Mouse (Mus musculus) liver, embryonic 16.5 days (tissue): ENCODE measurements at regions not wholly inside any gene's neighbourhood (a gene's known extent, or its start where the extent isn't known, plus 50 kb on each side); places are given as distances from the start of the nearest gene placed in this dataset.

Experiments
- ATAC-seq: fragments of 200-750 bp; cut with Nextera tagmentation; 2 replicates; pipeline ENCODE4 v1.8.0; 2017; ENCODE audit warnings: low read depth, mild to moderate bottlenecking, moderate number of reproducible peaks, moderate library complexity
- H3K27ac ChIP-seq: fragments of 300-500 bp; sonication (generic); 2 replicates; pipeline ENCODE4 v1.5.1; 2014; ENCODE audit warnings: mild to moderate bottlenecking, low read length
- H3K27me3 ChIP-seq: fragments of 300-500 bp; sonication (generic); 2 replicates; pipeline ENCODE4 v1.6.1; 2014; ENCODE audit warnings: low read depth, low read length, mixed read lengths; ENCODE audit not compliant: control insufficient read depth, insufficient read depth
- H3K36me3 ChIP-seq: fragments of 300-500 bp; sonication (generic); 2 replicates; pipeline ENCODE4 v1.6.1; 2014; ENCODE audit warnings: mild to moderate bottlenecking; ENCODE audit not compliant: control insufficient read depth, insufficient read depth
- H3K4me1 ChIP-seq: fragments of 300-500 bp; sonication (generic); 2 replicates; pipeline ENCODE4 v1.6.1; 2014; ENCODE audit warnings: low read depth, low read length, mixed read lengths; ENCODE audit not compliant: control insufficient read depth
- H3K4me2 ChIP-seq: fragments of 300-500 bp; sonication (generic); 2 replicates; pipeline ENCODE4 v1.6.1; 2014; ENCODE audit warnings: low read depth, low read length, mixed read lengths
- H3K4me3 ChIP-seq: fragments of 300-500 bp; sonication (generic); 2 replicates; pipeline ENCODE4 v1.5.1; 2014; ENCODE audit warnings: low read depth, mild to moderate bottlenecking, low read length
- H3K9ac ChIP-seq: fragments of 300-500 bp; sonication (generic); 2 replicates; pipeline ENCODE4 v1.6.1; 2014; ENCODE audit warnings: low read depth, low read length
- H3K9me3 ChIP-seq: fragments of 300-500 bp; sonication (generic); replicated peaks from 2 replicates; pipeline ENCODE4 v1.6.1; 2016; ENCODE audit warnings: low read length; ENCODE audit not compliant: control insufficient read depth
- WGBS: fragments of 180-500 bp; shearing (Covaris S2); extraction: QIAGEN DNeasy Blood & Tissue Kit; methylation state at CpG from one replicate; pipeline ENCODE4 v1.1.7; 2014; ENCODE audit not compliant: insufficient replicate concordance; 5-methylcytosine and 5-hydroxymethylcytosine counted together

DNA sequence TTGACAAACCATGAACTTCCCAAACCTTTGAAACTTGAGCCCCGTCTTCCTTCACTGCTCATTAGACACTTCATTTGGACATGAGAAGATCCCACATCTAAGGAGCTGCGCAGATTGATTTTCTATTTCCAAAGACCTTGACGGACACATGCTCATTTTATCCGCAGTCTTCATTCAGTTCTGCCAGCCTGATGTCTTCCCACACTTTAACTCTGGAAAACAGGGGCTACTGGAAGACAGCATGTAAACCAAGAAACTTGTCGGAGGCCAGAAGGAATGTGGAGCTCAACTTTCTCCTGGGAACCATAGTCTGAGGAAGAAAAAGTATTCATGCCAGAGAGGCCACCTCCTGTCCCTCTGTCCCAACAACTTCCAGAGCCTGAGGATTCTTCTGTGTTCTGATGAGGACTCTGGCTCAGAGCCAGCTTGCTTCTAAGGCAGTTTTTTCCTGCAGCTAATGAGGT, 161.8 kb downstream of the Gm19410 start:
- H3K4me2 ChIP-seq: no peak overlapping the region
- no peak overlapping the region for H3K4me3 ChIP-seq
- ATAC-seq: no peak
- WGBS: 70% methylated on average over 5 of the region's 5 CpGs
- no peaks in the 10 kb centered on the region for H3K4me1 ChIP-seq
- no peaks in the 10 kb centered on the region for H3K9me3 ChIP-seq
- H3K36me3 ChIP-seq: no peaks in the 10 kb centered on the region
- no peak overlapping the region for H3K9ac ChIP-seq
- no peak overlapping the region for H3K27ac ChIP-seq
- H3K27me3 ChIP-seq: no peaks in the 10 kb centered on the region

DNA sequence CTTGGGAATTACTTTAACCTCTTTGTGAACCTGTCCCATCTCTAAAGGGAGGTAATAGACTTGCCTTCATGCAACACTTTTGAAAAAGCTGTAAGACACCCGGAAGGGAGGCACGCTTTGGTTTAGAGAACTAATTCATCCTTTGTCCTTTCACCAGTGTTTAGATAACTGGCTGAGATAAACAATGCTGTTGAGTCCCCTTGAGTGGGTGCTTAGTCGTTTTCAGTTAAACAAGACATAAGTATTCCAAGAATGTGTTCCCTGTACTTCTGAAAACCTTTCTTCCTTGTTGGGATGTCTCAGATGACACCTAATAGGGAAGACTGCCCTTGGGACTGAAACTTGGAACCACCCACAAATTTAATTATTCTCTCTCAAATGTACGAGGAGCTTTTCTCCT, 164.7 kb downstream of the Gm19410 start:
- H3K4me3 ChIP-seq: no peak overlapping the region
- H3K9me3 ChIP-seq: no peaks in the 10 kb centered on the region; the same call in 1 of the 2 replicates
- no peak overlapping the region for H3K4me2 ChIP-seq
- H3K9ac ChIP-seq: no peak overlapping the region
- no peaks in the 10 kb centered on the region for H3K4me1 ChIP-seq
- H3K36me3 ChIP-seq: no peaks in the 10 kb centered on the region
- H3K27ac ChIP-seq: no peak overlapping the region
- H3K27me3 ChIP-seq: no peaks in the 10 kb centered on the region
- no peak for ATAC-seq
- WGBS: 33% methylated on average over 4 of the region's 4 CpGs

DNA sequence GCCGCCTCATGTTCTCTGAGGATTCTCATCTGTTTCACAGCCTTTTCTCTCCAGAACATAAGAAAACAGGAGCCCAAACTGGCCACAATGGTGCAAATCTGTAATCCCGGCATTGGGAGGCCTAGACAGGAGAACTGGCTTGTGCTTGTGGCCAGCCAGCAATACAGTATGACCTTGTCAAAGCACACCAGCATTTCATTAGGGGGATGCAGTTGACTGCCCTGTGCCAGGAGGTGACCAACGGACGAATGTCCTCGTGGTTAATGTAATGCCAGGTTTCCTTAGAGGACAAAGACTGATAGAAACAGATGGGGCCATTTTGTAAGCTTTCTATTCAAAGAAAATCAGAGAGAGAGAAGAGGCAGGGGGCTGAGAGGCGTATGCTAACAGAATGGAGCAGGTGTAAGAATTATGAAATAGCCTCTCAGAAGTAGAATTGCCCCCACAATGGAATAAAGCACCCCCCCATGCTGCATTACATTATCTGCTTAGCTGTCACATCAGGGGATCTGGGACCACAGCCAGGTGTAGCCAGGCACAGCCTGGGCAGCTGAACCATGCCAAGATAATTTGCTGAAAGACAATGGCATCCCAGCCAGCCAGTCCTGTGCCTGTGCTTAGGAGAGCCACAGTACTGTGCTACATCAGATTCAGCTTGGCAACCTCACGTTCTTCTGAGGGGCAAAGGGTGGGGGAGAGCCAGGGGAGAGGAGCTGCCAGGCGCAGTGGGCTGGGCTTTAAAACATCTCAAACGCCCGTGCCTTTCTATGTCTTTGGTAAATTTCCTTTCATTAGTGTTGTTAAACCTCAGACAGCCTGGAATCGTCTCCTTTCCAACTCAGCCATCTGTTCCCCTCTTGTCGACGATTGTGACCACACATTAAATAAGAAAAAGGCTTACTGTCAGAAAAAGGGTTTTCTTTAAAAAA, 167.9 kb downstream of the Gm19410 start:
- Histone ChIP-seq H3K4me3 (no peak overlapping the region), H3K36me3 (no peaks in the 10 kb centered on the region), H3K4me1 (no peaks in the 10 kb centered on the region), H3K9ac (no peak overlapping the region), H3K4me2 (no peak overlapping the region), H3K9me3 (no peaks in the 10 kb centered on the region; the same call in 1 of the 2 replicates), H3K27me3 (no peaks in the 10 kb centered on the region), H3K27ac (no peak overlapping the region)
- no peak for ATAC-seq
- WGBS: 54% methylated on average over 13 of the region's 13 CpGs

DNA sequence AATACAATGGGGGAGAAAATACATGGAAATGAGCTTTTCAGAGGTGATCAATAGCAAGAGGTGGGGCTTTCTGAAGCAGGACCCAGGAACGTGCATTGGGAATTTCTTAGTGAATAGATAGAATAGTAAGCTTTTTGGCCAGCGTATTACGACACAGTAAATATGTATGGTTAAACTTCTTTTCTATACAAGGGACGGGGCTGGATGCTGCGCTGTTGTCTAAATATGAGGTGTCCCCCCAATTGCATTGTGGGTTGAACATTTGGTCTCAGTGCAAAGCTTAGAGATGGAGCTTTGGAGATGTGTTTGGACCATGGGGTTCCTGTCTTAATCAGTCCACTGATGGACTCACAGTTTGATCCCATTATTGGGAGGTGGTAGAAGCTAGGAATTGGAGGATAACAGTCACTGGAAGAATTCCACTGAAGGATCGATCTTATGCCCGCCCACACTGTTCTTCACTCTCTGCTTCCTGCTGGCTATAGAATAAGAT, 168.6 kb downstream of the Gm19410 start:
- ATAC-seq: no peak
- no peaks in the 10 kb centered on the region for H3K27me3 ChIP-seq
- H3K9ac ChIP-seq: no peak overlapping the region
- WGBS: 74% methylated on average over 7 of the region's 7 CpGs
- no peak overlapping the region for H3K4me3 ChIP-seq
- H3K36me3 ChIP-seq: no peaks in the 10 kb centered on the region
- H3K4me2 ChIP-seq: no peak overlapping the region
- no peak overlapping the region for H3K27ac ChIP-seq
- H3K9me3 ChIP-seq: no peaks in the 10 kb centered on the region; the same call in 1 of the 2 replicates
- no peaks in the 10 kb centered on the region for H3K4me1 ChIP-seq

DNA sequence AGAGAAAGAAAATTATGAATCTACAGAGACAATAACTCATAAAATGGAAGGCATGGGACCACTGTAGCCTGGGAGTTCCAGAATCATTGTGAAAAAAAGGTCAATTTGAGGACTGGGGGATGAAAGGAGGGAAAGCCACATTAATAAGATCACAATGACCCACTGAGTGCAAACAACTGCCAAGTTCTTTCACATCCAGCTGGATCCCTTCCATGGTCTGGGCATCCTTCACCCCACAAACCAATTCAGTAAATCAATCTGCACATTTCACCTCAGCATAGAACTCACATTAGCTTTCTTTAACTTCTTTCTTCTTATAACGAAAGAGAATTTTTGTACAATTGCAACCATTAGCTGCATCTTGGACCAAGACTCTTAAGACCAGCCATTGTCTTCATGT, 169.4 kb downstream of the Gm19410 start:
- H3K36me3 ChIP-seq: no peaks in the 10 kb centered on the region
- no peaks in the 10 kb centered on the region for H3K4me1 ChIP-seq
- no peak overlapping the region for H3K4me3 ChIP-seq
- no peaks in the 10 kb centered on the region; the same call in 1 of the 2 replicates for H3K9me3 ChIP-seq
- no peak overlapping the region for H3K4me2 ChIP-seq
- no peak for ATAC-seq
- no peaks in the 10 kb centered on the region for H3K27me3 ChIP-seq
- H3K27ac ChIP-seq: no peak overlapping the region
- H3K9ac ChIP-seq: no peak overlapping the region
- WGBS: 68% methylated on average over 1 of the region's 1 CpGs

DNA sequence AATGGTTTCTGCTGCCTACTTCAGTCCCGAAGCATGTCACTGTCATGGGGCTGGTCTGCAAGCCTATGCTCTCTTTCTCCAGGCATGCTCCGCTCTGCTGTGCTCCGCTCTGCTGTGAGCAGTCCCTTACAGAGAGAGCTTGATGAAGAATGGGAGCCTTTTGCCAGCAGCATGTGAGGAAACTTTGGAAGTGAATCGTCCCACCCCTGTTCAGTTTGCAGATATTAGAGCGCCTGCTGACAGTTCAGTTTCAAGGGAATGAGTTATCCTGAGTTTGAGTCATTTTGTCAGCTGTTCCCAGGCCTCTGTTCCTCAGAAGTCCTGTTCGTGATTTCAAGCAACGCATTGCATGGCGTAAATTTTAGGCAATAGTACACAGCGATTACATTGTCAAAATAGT, 173.6 kb downstream of the Gm19410 start:
- Histone ChIP-seq H3K9ac (no peak overlapping the region), H3K4me2 (no peak overlapping the region), H3K27me3 (no peaks in the 10 kb centered on the region), H3K4me3 (no peak overlapping the region), H3K36me3 (no peaks in the 10 kb centered on the region), H3K9me3 (no peaks in the 10 kb centered on the region; the same call in 1 of the 2 replicates), H3K4me1 (no peaks in the 10 kb centered on the region), H3K27ac (no peak overlapping the region)
- no peak for ATAC-seq
- 71% methylated on average over 9 of the region's 9 CpGs for WGBS

DNA sequence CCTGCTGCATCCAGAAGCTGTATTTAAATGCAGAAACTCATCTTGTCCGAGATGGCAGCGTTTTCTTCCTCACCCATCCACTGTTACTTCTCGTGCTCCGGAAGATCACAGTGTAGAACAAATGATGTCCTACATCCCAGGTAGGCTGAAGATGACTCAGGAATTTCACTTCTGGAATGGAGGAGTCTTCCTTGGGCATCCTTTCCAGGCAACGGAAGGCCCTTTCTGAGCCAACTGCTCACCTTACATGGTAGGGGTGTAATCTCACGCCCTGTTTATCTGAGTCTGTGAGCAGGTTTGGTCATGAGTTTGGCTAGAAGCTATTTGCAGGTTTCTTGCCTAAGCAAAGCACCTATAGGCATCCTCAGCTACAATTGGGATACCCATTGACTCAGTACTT, 176.9 kb downstream of the Gm19410 start:
- no peak overlapping the region for H3K4me3 ChIP-seq
- H3K4me2 ChIP-seq: no peak overlapping the region
- no peak for ATAC-seq
- no peak overlapping the region for H3K27ac ChIP-seq
- no peaks in the 10 kb centered on the region for H3K9me3 ChIP-seq
- no peaks in the 10 kb centered on the region for H3K4me1 ChIP-seq
- H3K9ac ChIP-seq: no peak overlapping the region
- H3K36me3 ChIP-seq: no peaks in the 10 kb centered on the region
- no peaks in the 10 kb centered on the region for H3K27me3 ChIP-seq
- WGBS: 74% methylated on average over 6 of the region's 6 CpGs

DNA sequence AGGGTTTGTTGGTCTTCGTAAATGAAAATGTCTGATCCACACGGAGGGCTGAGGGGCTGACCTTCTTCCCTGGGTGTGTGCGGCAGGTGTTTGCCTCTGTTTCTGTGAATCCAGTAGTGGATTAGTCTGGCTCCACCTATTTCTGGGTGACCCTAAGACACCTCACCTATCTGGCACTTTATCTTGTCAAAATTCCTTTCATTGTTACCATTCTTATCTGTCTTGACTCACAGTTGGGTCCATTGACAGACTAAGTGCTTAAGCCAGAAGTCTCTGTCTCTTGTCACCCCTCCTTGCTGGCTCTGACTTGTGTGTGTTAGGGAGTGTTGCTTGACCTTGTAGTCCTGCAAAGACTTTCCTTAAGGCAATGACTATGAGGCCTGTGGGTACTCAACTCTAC, 178.1 kb downstream of the Gm19410 start:
- 57% methylated on average over 3 of the region's 3 CpGs for WGBS

DNA sequence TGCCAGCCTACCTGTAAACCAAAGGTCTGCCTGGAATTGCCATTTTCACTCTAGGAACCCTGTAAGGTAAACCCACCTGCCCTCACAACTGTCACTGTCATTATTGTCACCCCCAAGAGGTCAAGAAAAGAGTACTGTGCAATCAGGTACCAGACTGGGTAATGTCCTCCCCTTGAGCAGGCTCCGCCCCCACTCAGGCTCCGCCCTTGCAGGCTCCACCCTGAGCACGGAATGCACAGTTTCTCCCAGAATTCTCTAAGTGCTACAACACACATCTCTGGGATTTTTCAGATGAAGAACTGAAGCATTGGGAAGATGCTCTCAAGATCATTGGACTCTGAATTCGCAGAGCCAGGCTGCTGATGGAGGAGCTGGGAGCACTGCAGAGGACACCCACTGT, 178.9 kb downstream of the Gm19410 start:
- 69% methylated on average over 4 of the region's 4 CpGs for WGBS
- ATAC-seq: no peak
- no peak overlapping the region for H3K4me3 ChIP-seq

More for the DNA sequence above, 178.1 kb downstream of the Gm19410 start:
- H3K9ac ChIP-seq: no peak overlapping the region
- no peak overlapping the region for H3K4me3 ChIP-seq
- no peaks in the 10 kb centered on the region for H3K4me1 ChIP-seq
- no peak overlapping the region for H3K27ac ChIP-seq
- no peaks in the 10 kb centered on the region for H3K36me3 ChIP-seq
- no peaks in the 10 kb centered on the region for H3K27me3 ChIP-seq
- H3K9me3 ChIP-seq: no peaks in the 10 kb centered on the region
- ATAC-seq: no peak
- no peak overlapping the region for H3K4me2 ChIP-seq

More for the DNA sequence above, 178.9 kb downstream of the Gm19410 start:
- no peak overlapping the region for H3K4me2 ChIP-seq
- no peaks in the 10 kb centered on the region for H3K36me3 ChIP-seq
- no peaks in the 10 kb centered on the region for H3K27me3 ChIP-seq
- no peaks in the 10 kb centered on the region for H3K9me3 ChIP-seq
- no peak overlapping the region for H3K9ac ChIP-seq
- no peaks in the 10 kb centered on the region for H3K4me1 ChIP-seq
- H3K27ac ChIP-seq: no peak overlapping the region
